Mouse (Mus musculus) thymus, adult 2 months (tissue): ENCODE data around the gene Ankrd12.

Experiments used
- CTCF ChIP-seq: fragments of 200-500 bp; IDR thresholded peaks from 2 replicates; pipeline ENCODE4 v1.5.1; 2012; ENCODE audit warnings: mild to moderate bottlenecking, control low read depth, low read length, moderate library complexity, borderline replicate concordance; ENCODE audit not compliant: control insufficient read depth, poor library complexity, insufficient read depth; ENCODE audit errors: extremely low read depth
- POLR2A ChIP-seq: fragments of 200-500 bp; IDR thresholded peaks from 2 replicates; pipeline ENCODE4 v1.6.1; 2012; ENCODE audit warnings: mild to moderate bottlenecking, low read length, control low read depth, moderate library complexity; ENCODE audit not compliant: control insufficient read depth, poor library complexity, insufficient read depth; ENCODE audit errors: extremely low read depth

GRCm38 (mm10) chr17:66077437-66077850 lies 555 bp upstream of the Ankrd12 start:
- no peak for TF ChIP-seq POLR2A
- TF ChIP-seq CTCF = no peak
